Mouse (Mus musculus) heart, adult 2 months (tissue): ENCODE data around the gene Gm36864. TPM values are rescaled to one million over a fixed set of nuclear protein-coding genes. Genes with fewer than 3 reads are reported as not detected.

Source experiments
- DNase-seq, 2 experiments: peaks; one replicate each; pipeline ENCODE4 v3.0.0; 2021
- H3K27ac ChIP-seq: fragments of 200-600 bp; 2 replicates; pipeline ENCODE4 v1.8.1; 2022
- H3K27me3 ChIP-seq: fragments of 200-500 bp; 2 replicates; pipeline ENCODE4 v1.6.1; 2012; ENCODE audit warnings: mild to moderate bottlenecking, low read length, inconsistent platforms, mixed read lengths; ENCODE audit not compliant: control insufficient read depth, insufficient read depth
- H3K36me3 ChIP-seq: fragments of 200-500 bp; 2 replicates; pipeline ENCODE4 v1.6.1; 2012; ENCODE audit warnings: low read length, inconsistent platforms; ENCODE audit not compliant: control insufficient read depth, insufficient read depth
- H3K4me1 ChIP-seq: fragments of 200-500 bp; 2 replicates; pipeline ENCODE4 v1.6.1; 2011; ENCODE audit warnings: low read length; ENCODE audit not compliant: control insufficient read depth, insufficient read depth
- H3K4me3 ChIP-seq: fragments of 200-600 bp; 2 replicates; pipeline ENCODE4 v1.8.1; 2022
- H3K79me2 ChIP-seq: fragments of 200-500 bp; replicated peaks from 2 replicates; pipeline ENCODE4 v1.6.1; 2012; ENCODE audit warnings: mild to moderate bottlenecking, inconsistent platforms, low read length, moderate library complexity, mixed read lengths; ENCODE audit not compliant: control insufficient read depth, insufficient read depth
- H3K9ac ChIP-seq: fragments of 200-500 bp; 2 replicates; pipeline ENCODE4 v1.6.1; 2012; ENCODE audit warnings: low read depth, mild to moderate bottlenecking, control low read depth, inconsistent platforms, low read length, mixed read lengths
- CTCF ChIP-seq: fragments of 200-600 bp; IDR thresholded peaks from 2 replicates; pipeline ENCODE4 v1.8.1; 2022; ENCODE audit warnings: antibody characterized with exemption, mild to moderate bottlenecking, moderate library complexity
- EP300 ChIP-seq: fragments of 200-500 bp; IDR thresholded peaks from 2 replicates; pipeline ENCODE4 v1.6.1; 2011; ENCODE audit warnings: low read depth, low read length, control low read depth; ENCODE audit not compliant: insufficient read depth
- POLR2A ChIP-seq: fragments of 200-500 bp; IDR thresholded peaks from 2 replicates; pipeline ENCODE4 v1.6.1; 2011; ENCODE audit warnings: mild to moderate bottlenecking, low read depth, low read length, control low read depth; ENCODE audit not compliant: insufficient read depth
- WGBS: fragments of 180-500 bp; shearing (Covaris S2); methylation state at CpG from one replicate; pipeline ENCODE4 v1.1.7; 2018; 5-methylcytosine and 5-hydroxymethylcytosine counted together
- intact Hi-C: fragments of 180-260 bp; cut with DNase I; formaldehyde crosslinking; loops from one replicate; pipeline ENCODE4 v1.15.1; 2025
- polyA plus RNA-seq: library from polyadenylated mRNA; depleted of rRNA; stranded (reverse); fragments of >200 nt; gene quantifications from 2 replicates; pipeline ENCODE4 v1.2.3, GENCODE M21; 2012
- total RNA-seq, 2 experiments: library from RNA; stranded (reverse); gene quantifications; 2 replicates each; pipeline ENCODE4 v1.2.3; 2021

The Gm36864 gene
- total and polyA plus RNA-seq, 3 experiments = not detected

DNA sequence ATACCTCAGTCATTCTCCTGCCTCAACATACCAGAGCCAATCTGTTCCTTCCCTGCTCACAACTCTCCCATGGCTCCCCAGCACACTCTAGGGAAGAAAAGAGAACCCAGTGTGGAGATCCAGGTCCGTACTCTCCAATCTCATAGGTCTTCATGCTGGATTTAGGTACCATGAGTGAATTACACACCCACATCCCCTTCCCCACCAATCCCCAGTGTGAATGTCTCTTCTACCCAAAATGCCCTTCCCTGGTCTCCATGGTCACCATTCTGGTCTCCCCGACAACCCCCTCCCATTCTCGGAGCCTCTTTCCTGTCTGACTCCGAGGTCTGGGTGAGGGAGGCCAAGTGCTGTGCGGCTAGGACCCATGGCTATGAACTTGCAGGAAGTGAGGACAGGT, 25.2 kb downstream of the Gm36864 start, which contains the start of gene Gm15517:
Gene Gm15517 (plus strand): TSS at position 301 of the 400 bp plus-strand sequence.
- no peaks in the 10 kb centered on the region for H3K27me3 ChIP-seq
- H3K27ac ChIP-seq = no peak within 1 kb of the TSS
- DNase-seq = no peak
- intact Hi-C loops = loop anchor here (5.0 to 10.0 kb wide), 3 partner anchors 46 to 394 kb away; partner anchors contain the start of gene Clec11a
- no peaks in the 10 kb centered on the region for H3K36me3 ChIP-seq
- no peak within 1 kb of the TSS for H3K4me3 ChIP-seq
- no peaks in the 10 kb centered on the region for H3K4me1 ChIP-seq
- H3K79me2 ChIP-seq = no peaks in the 10 kb centered on the region
- H3K9ac ChIP-seq = no peak within 1 kb of the TSS
- TF ChIP-seq POLR2A (no peak), CTCF (no peak), EP300 (no peak)
- 50% methylated on average over 5 of the region's 5 CpGs for WGBS

- H3K27ac ChIP-seq = no peak overlapping the region
- peak; percentile 88 to 96 for DNase-seq
- no peak overlapping the region for H3K9ac ChIP-seq
- intact Hi-C loops = loop anchor here (1.0 to 10.0 kb wide), 5 partner anchors 44 to 392 kb away; partner anchors contain the start of gene Clec11a
- H3K4me3 ChIP-seq = no peak overlapping the region
- H3K27me3 ChIP-seq = no peaks in the 10 kb centered on the region
- TF ChIP-seq POLR2A = no peak
- TF ChIP-seq EP300 = peak; percentile 89
- TF ChIP-seq CTCF = peak; percentile 98
- 2% methylated on average over 34 of the region's 34 CpGs for WGBS
- H3K79me2 ChIP-seq = no peaks in the 10 kb centered on the region
- no peaks in the 10 kb centered on the region for H3K4me1 ChIP-seq
- no peaks in the 10 kb centered on the region for H3K36me3 ChIP-seq
Measured at GRCm38 (mm10) chr7:44262791-44263643, 27.0 kb downstream of the Gm36864 start.

DNA sequence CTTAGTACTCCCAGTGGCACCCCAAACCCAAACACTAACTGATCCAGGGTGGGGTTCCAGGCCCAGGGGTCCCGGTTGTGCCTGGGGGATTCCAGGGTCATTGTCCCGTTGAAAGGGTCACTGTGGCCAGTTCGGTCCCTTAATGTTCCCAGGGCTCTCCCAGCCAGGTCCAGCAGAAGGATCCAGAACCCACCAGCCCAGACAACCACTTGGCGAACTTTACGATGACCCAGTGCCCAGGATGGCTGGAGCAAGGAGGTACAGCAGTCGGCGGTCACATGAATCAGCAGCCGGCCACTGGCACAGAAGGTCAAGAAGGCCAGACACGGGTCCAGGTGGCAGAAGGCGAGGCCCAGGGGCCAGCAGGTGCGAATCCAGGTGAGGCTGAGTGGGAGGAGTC, 32.1 kb downstream of the Gm36864 start:
- WGBS = 79% methylated on average over 11 of the region's 11 CpGs
- no peak overlapping the region for H3K4me3 ChIP-seq
- H3K9ac ChIP-seq = no peak overlapping the region
- DNase-seq = no peak
- TF ChIP-seq EP300 (no peak), POLR2A (no peak), CTCF (no peak)
- intact Hi-C loops = loop anchor here (10.0 kb wide), 1 partner anchor 387 kb away; no protein-coding TSS in a partner anchor
- H3K36me3 ChIP-seq = no peaks in the 10 kb centered on the region
- H3K79me2 ChIP-seq = no peaks in the 10 kb centered on the region
- no peak overlapping the region for H3K27ac ChIP-seq
- no peaks in the 10 kb centered on the region for H3K4me1 ChIP-seq
- no peaks in the 10 kb centered on the region for H3K27me3 ChIP-seq

- Histone ChIP-seq H3K4me3 (no peak overlapping the region), H3K27ac (no peak overlapping the region), H3K27me3 (no peaks in the 10 kb centered on the region; the same call in 1 of the 2 replicates), H3K79me2 (no peaks in the 10 kb centered on the region), H3K36me3 (no peaks in the 10 kb centered on the region), H3K4me1 (no peaks in the 10 kb centered on the region), H3K9ac (no peak overlapping the region)
- 65% methylated on average over 2 of the region's 2 CpGs for WGBS
- intact Hi-C loops = loop anchor here (10.0 kb wide), 1 partner anchor 385 kb away; no protein-coding TSS in a partner anchor
- no peak for DNase-seq
- no peak for TF ChIP-seq EP300
- TF ChIP-seq CTCF = no peak
- no peak for TF ChIP-seq POLR2A
Measured at GRCm38 (mm10) chr7:44269397-44269796, 33.4 kb downstream of the Gm36864 start.

GRCm38 (mm10) chr7:44271309-44271708, 35.3 kb downstream of the Gm36864 start:
- no peaks in the 10 kb centered on the region for H3K36me3 ChIP-seq
- H3K27ac ChIP-seq = no peak overlapping the region
- no peaks in the 10 kb centered on the region for H3K4me1 ChIP-seq
- no peak overlapping the region for H3K9ac ChIP-seq
- intact Hi-C loops = no loop called here
- no peaks in the 10 kb centered on the region for H3K79me2 ChIP-seq
- H3K27me3 ChIP-seq = no peaks in the 10 kb centered on the region; the same call in 1 of the 2 replicates
- 75% methylated on average over 2 of the region's 2 CpGs for WGBS
- DNase-seq = no peak
- H3K4me3 ChIP-seq = no peak overlapping the region
- TF ChIP-seq POLR2A = no peak
- no peak for TF ChIP-seq CTCF
- no peak for TF ChIP-seq EP300

- no peaks in the 10 kb centered on the region; the same call in 1 of the 2 replicates for H3K27me3 ChIP-seq
- intact Hi-C loops = no loop called here
- no peak for TF ChIP-seq POLR2A
- TF ChIP-seq CTCF = no peak
- TF ChIP-seq EP300 = no peak
Measured at GRCm38 (mm10) chr7:44272546-44272945, 36.6 kb downstream of the Gm36864 start.

More at GRCm38 (mm10) chr7:44272546-44272945, 36.6 kb downstream of the Gm36864 start:
- no peak overlapping the region for H3K9ac ChIP-seq
- no peaks in the 10 kb centered on the region for H3K79me2 ChIP-seq
- no peaks in the 10 kb centered on the region for H3K4me1 ChIP-seq
- no peak overlapping the region for H3K27ac ChIP-seq
- H3K4me3 ChIP-seq = no peak overlapping the region
- WGBS = 79% methylated on average over 7 of the region's 7 CpGs
- H3K36me3 ChIP-seq = no peaks in the 10 kb centered on the region
- no peak for DNase-seq
